Mouse (Mus musculus): ENCODE data around the gene Mgst3.
A peak's percentile ranks its signal among the peaks of the same experiment; 100 is the strongest.
"Not testable (repeated sequence)": the region's sequence is repeated elsewhere in the genome, so short reads cannot be mapped to it uniquely, and the experiment has no call there.

Mgst3 gene

DNA sequence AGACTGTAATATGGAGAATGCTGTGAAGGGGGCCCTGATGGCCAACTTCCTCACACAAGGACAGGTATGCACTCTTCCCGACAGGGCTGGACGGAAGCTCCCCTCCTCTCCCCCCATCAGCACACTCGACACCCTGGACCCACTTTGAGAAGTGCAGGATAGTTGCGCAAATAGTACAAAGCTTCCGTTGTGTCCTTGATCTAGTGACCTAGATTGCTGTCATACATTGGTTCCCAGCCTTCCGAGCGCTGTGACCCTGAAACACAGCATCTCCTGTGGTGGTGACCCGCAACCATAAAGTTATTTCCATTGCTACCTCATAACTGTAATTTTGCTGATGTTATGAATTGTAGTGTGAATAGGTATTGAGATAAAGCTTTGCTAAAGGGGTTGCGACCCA lies 36.3 kb downstream of the Mgst3 start:
- DNase-seq: no peak

DNA sequence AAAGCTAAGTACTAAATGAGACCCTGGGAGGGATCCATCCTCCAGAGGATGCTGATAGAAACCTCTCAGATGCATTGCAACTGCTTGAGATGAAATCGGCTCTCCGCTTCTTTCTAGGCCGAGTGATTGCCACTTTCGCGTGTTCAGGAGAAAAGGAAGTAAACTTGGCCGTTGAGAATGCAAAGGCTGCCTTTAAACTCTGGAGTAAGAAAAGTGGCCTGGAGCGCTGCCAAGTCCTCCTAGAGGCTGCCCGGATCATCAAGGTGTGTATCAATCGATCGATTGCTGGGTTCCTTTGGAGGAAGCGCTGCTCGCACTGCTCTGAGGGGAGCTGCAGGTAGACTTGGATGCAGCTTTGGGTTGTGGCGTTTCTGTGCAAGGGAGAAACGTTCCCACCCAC lies 41.2 kb downstream of the Mgst3 start:
- DNase-seq: no peak

DNA sequence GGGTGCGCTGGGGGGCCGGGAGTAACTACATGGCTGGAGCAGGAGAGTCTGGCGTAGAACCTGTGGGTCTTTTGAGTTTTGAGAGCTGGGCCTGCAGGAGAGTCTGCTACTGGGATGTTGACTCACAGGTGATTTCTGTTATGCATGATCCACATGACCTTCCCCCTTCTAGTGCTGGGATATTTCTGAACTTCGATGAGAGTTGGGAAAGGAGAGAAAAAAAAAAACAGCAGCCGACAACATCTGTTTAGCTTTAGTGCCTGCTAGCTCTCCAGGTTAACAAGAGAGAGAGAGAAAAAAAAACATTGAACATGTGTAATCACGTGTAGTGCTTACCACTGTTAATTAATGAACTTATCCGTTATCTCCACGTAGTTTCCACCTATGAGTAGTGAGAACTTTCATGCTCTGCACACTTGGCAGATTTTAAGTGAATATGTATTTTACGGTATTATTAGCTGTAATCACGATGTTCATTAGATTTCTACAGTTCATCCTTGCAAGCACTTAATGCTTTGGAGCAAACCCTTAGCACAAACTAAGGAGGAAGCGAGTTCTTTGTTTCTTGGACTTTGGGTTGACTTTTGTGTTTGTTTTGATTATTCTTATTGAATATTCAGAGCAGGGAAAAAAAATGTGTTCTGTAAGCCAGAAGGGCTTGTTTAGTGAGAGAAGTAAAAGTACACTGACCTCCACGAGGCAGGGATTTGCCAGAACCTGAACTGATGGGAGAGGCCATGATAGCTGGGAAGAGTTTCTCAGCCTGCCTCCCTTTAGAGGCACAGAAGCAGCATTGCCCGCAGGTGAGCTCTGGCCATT lies 42.8 kb downstream of the Mgst3 start:
- DNase-seq: no peak

DNA sequence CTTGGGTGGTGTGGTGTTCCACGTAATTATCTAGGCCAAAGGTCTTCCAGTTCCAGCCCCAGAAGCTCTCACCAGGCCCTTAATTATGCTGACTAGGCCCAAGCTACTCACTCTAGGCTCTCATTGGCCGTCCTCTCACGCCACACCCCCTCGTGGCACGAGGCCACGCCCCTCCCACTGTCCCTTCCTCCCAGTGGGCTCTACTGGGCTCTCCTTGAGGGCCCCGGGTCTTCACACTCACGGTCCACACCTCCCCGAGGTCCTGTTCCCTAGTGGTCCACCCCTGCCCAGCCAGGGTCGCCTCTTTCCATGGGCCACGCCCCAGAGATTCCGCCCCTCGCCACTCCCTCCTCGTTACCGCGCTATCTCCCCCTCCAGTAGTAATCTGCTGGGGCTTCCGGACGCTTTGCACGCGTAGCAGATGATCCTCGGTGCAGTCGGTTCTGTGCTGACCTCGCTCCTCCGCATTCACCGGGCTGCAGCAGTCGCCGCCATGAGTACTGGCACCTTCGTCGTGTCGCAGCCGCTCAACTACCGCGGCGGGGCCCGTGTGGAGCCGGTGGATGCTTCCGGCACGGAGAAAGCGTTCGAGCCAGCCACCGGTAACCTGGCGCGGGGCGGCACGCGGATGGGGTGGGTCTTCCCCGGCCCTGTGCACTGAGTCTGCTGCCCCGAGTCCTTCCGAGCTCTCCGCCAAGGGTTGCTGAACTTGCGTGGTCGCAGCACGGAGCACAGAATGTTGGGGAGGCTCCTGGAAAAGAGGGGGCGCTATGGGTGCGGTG lies 43.6 kb downstream of the Mgst3 start, which contains the start of gene Aldh9a1:
Gene Aldh9a1, plus strand, starts transcription at position 177 of the 782 bp plus-strand sequence.
- peak; percentile 88 for DNase-seq

GRCm38 (mm10) chr1:167349206-167349605 lies 44.4 kb downstream of the Mgst3 start:
- DNase-seq: not testable (repeated sequence)

GRCm38 (mm10) chr1:167345994-167346520 lies 47.6 kb downstream of the Mgst3 start:
- not testable (repeated sequence) for DNase-seq

GRCm38 (mm10) chr1:167342831-167343230 lies 50.8 kb downstream of the Mgst3 start:
- no peak for DNase-seq

DNA sequence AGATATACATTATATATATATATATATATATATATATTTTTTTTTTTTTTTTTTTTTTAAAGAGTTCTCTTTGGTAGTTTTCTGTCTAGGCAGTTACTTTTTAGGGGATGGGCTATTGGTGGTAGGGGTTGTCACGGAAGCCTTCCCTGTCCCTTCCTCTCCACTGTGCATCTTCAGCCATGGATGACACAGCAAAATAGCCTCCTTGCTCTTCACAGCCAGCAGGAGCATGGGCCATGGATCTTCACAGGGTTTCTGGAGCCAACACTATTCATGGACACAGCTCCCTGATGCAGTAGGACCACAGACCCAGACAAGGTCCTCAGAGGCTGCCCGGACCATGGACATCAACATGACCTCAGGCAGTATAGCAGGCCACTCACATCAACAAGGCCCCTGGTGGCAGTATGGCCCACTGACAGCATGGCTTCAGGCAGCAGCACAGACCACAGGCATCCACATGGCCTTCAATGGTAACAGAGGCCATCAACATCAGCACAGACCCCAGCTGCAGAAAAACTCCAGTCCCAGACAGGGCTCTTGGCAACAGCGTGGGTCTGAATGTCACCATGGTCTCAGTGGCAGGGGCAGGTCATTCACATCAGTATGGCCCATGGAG lies 52.6 kb downstream of the Mgst3 start:
- no peak for DNase-seq

GRCm38 (mm10) chr1:167340111-167340787 lies 53.4 kb downstream of the Mgst3 start:
- DNase-seq: no peak

DNA sequence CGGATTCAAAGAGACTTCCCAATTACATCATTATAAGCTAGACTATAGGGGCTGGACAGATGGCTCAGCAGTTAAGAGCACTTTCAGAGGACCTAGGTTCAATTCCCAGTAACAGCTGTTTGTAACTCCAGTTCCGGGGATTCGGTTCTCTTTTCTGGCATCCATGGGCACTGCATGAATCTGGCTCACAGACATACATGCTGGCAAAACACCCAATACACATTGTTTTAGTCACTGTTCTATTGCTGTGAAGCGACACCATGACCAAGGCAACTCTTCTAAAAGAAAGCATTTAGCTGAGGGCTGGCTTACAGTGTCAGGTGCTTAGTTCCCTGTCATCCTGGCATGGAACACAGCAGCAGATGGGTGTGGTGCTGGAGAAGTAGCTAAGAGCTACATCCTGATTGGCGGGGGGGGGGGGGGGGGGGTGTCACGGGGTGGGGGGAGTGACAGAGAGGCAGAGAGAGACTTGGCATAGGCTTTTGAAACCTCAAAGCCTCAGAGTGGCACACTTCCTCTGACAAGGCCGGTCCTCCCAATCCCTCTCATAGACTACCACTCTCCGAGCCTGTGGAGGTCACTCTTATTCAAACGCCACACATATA lies 54.4 kb downstream of the Mgst3 start:
- no peak for DNase-seq

GRCm38 (mm10) chr1:167337463-167338095 lies 56.1 kb downstream of the Mgst3 start:
- DNase-seq: peak; percentile 92

DNA sequence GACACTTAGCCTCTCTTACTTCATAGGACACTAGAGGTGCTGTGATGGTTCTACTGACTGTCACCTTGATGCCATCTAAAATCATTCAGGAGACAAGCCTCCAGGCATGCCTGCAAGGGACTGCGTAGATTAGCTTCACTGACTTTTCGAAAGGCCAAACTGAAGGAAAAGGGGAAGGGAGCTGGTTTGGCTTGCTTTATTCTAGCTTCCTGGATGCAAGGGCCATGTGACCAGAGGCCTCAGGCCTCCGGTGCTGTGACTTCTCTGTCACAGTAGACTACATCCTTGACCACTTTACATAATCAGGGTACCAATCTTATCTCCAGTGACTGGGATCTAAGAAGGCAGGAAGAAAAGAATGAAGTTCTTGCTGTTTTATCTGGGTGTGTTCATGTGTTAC lies 57.2 kb downstream of the Mgst3 start:
- no peak for DNase-seq

GRCm38 (mm10) chr1:167331106-167331505 lies 62.5 kb downstream of the Mgst3 start:
- no peak for DNase-seq

- DNase-seq: no peak
Measured at GRCm38 (mm10) chr1:167328776-167329175, 64.9 kb downstream of the Mgst3 start.

All from right cerebral cortex, adult 18-20 months (tissue).